Mouse (Mus musculus): ENCODE measurements at regions not wholly inside any gene's neighbourhood (a gene's known extent, or its start where the extent isn't known, plus 50 kb on each side); places are given as distances from the start of the nearest gene placed in this dataset.

DNA sequence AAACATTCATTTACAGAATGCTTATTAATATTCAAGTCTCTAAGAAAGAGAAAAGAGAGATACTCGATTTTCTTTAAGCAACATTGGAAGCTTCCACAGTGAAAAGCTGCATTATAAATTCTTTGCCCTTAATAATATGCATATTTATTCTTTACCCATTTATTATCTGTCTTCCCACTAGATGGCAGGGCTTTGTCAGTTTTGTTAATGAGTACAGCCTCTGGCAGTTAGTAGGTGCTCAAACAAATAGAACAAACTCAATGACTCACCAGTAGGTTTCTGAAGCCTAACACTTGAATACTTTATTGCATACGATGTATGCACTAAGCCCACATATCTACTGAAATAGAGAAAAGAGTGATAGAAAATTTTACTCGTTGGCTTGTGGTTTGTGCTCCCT is 529.4 kb downstream of the Pdha2 start:
- TF ChIP-seq CTCF (IDR thresholded peaks at IDR 0.05; ENCODE audit: borderline replicate concordance, extremely low read depth, insufficient read depth, insufficient read length) (no peak), POLR2A (IDR thresholded peaks at IDR 0.05; ENCODE audit: borderline replicate concordance, extremely low read depth, insufficient read depth, insufficient read length, poor library complexity, severe bottlenecking) (no peak)
